Mouse (Mus musculus) adrenal gland, adult 10 weeks (tissue): ENCODE measurements around the gene H2-Aa. TPM values are rescaled to one million over a fixed set of nuclear protein-coding genes. Genes with fewer than 3 reads are reported as not detected.

Experiments used
- polyA plus RNA-seq: library from polyadenylated mRNA; stranded (reverse); fragments of 350-450 nt; fragmentation: Illumina TruSeq; extraction: RNeasy Lipid Tissue Mini Kit (QIAGEN cat#74804); gene quantifications from one replicate; pipeline ENCODE4 v1.2.3, GENCODE M21; 2014; ENCODE audit warnings: low read depth, low replicate concordance

H2-Aa gene
- polyA plus RNA-seq: 42.5 TPM

DNA sequence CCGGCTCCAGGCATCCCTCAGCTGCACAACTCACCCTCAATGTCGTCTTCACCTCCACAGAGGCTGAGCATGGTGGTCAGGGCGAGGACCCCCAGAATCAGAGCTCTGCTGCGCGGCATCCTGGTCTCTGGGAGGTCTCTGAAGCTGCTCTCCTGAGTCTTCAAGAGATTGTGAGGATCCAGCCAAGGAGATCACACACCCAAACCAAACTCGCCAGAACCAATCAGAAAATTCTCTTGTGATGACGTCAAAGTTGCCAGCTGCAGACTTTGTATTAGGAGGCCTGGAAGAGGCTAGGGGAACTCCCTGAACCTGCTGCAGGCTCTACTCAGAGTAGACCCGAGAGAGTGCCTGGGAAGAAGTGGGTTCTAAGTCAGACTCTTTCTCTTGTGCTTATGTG lies at the start of gene H2-Aa:
Gene H2-Aa (minus strand): TSS at position 176 of the 400 bp plus-strand sequence.

DNA sequence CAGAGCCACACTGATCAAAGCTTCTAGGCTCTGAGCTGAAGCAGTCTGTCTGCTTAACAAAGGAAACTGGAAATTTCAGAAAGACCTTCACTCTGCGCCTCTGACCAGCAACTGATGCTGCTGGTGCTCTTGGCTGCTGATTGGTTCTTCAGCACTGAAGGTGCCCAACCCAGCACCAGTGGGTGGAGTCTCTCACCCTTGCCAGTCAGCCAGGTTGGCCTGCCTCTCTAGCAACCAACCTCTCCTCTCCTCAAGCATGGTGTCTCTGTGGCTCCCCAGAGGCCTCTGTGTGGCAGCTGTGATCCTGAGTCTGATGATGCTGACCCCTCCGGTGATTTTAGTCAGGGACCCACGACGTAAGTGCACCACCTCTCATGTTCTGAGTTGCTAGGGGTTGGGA lies 37.8 kb upstream of the H2-Aa start, which contains the start of gene H2-Eb2:
Gene H2-Eb2 (plus strand): TSS at position 230 of the 400 bp plus-strand sequence.

DNA sequence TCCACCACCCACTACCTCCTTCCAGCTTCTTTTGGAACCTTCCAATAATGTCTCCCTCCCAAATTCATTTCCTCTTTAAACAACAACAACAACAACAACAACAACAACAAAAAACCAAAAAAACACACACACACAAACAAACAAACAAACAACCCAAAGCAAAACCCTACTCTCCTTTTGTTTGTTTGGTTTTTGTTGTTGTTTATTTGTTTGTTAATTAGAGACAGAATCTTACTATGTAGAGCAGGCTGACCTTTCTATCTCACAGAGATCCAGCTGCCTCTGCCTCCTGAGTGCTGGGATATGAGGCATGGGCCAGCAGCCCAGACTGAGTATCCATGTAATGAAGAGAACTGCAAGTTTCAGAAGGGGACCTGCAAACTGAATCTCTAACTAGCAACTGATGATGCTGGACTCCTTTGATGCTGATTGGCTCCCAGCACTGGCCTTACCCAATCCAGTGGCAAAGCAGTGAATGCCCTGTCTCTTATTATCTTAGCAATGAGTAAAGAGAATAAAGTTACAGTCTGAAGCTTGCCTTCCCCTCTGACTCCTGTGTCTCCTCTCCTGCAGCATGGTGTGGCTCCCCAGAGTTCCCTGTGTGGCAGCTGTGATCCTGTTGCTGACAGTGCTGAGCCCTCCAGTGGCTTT lies 17.9 kb upstream of the H2-Aa start, which contains the start of gene H2-Eb1:
Gene H2-Eb1 (plus strand): TSS at position 488 of the 651 bp plus-strand sequence.

DNA sequence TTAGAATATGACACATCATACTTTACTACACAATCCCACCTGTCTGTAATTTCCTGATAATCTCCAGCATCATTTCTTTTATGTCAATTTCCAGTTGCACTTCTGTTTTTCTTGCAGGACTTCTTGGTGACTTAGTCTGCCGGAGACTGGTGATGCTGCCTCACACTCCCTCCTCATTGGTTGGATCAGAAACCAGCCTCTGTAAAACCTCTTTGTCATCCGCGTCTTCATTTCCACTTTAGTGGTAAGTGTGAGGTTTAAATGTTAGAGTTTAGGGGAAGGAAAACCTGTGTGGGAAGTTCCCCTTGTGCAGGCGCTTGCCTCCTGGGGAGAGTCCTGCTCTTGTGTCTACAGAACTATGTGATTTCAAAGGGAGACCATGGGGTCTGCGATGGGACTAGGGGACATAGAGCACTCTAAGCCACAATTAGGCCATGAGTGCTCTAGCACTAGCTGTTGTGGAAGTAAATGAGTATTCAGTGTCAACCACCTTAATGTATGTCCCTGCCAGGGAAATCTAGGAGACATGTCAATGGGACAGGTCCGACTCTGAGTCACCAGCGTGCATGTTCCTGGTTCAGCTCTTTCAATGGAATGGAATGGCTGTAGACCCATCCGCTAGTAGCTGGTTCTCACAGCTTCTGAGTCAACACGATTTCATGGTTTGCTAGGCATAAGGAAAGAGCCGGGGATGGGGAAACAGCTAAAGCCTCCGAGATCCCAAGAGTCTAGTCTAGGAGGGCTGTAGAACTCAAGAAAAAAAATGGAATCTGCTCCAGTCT lies 29.8 kb downstream of the H2-Aa start, which contains the start of gene H2-Ab1:
Gene H2-Ab1 (plus strand): TSS at position 96 of the 782 bp plus-strand sequence.

DNA sequence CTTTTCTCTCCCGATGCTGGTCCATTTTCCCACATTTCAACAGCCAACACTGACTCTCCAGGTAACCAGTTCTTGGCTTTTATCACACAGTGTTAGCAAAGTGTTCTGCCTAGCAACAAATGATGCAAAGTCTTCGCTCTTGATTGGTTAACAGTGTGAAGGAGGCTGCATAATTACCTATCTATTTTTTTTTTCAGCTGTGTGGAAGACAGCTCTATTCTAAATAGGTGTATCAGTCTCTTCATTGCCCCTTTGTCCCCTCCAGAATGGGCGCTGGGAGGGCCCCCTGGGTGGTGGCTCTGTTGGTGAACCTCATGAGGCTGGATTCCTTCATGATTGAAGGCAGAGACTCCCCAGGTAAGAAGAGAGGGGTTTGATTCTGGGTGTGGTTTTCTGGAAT lies 48.9 kb downstream of the H2-Aa start, which contains the start of gene H2-Ob:
Gene H2-Ob (plus strand): TSS at position 198 of the 400 bp plus-strand sequence.

Other genes with a start within 250 kb of the H2-Aa start
- gene Col11a2, start 248.4 kb downstream of the H2-Aa start, polyA plus RNA-seq: not detected
- not detected for gene H2-Oa, start 195.5 kb downstream of the H2-Aa start, polyA plus RNA-seq
- not detected for gene H2-DMa, start 168.3 kb downstream of the H2-Aa start, polyA plus RNA-seq
- 272 TPM for gene Brd2, start 165.2 kb downstream of the H2-Aa start, polyA plus RNA-seq
- gene H2-DMb2, start 144.5 kb downstream of the H2-Aa start, polyA plus RNA-seq: not detected
- gene H2-DMb1, start 134.8 kb downstream of the H2-Aa start, polyA plus RNA-seq: 2.0 TPM
- 2.2 TPM for gene Tap1, start 100.3 kb downstream of the H2-Aa start, polyA plus RNA-seq
- gene Psmb9, start 100.1 kb downstream of the H2-Aa start, polyA plus RNA-seq: 2.9 TPM
- 1.2 TPM for gene Psmb8, start 90.1 kb downstream of the H2-Aa start, polyA plus RNA-seq
- gene Tap2, start 84.3 kb downstream of the H2-Aa start, polyA plus RNA-seq: 0.64 TPM
- 1.1 TPM for gene H2-Ob, start 48.9 kb downstream of the H2-Aa start, polyA plus RNA-seq
- 26.2 TPM for gene H2-Ab1, start 30.1 kb downstream of the H2-Aa start, polyA plus RNA-seq
- 2.9 TPM for gene H2-Eb1, start 18.0 kb upstream of the H2-Aa start, polyA plus RNA-seq
- not detected for gene H2-Eb2, start 37.8 kb upstream of the H2-Aa start, polyA plus RNA-seq
- not detected for gene Btnl2, start 67.0 kb upstream of the H2-Aa start, polyA plus RNA-seq
- not detected for gene Btnl1, start 89.3 kb upstream of the H2-Aa start, polyA plus RNA-seq
- 3.4 TPM for gene BC051142, start 111.0 kb upstream of the H2-Aa start, polyA plus RNA-seq
- not detected for gene Btnl4, start 189.5 kb upstream of the H2-Aa start, polyA plus RNA-seq
- not detected for gene Btnl6, start 229.5 kb upstream of the H2-Aa start, polyA plus RNA-seq